Mouse (Mus musculus): ENCODE results near the gene Ddx42. TPM values are rescaled to one million over a fixed set of nuclear protein-coding genes. Genes with fewer than 3 reads are reported as not detected.

Gene Ddx42
- polyA plus RNA-seq, 1 experiment = 45.4 TPM

- Histone ChIP-seq H3K27ac (ENCODE audit: insufficient read depth, low read length) (peak overlapping the region; percentile 26), H3K27me3 (ENCODE audit: control insufficient read depth, insufficient read depth, low read length) (no peaks in the 10 kb centered on the region), H3K4me3 (replicated peaks; ENCODE audit: insufficient read depth, low read depth, low read length) (no peak overlapping the region), H3K4me1 (ENCODE audit: control insufficient read depth, insufficient read depth, low read length) (peaks cover 31% of the 10 kb centered on the region; the same call in 1 of the 2 replicates)
- peak; percentile 87 to 92 for DNase-seq
- TF ChIP-seq CTCF (IDR thresholded peaks at IDR 0.05; ENCODE audit: borderline replicate concordance, insufficient read depth, low read depth, low read length) = peak; percentile 24; the same call in 1 of the 2 replicates
- TF ChIP-seq POLR2A (IDR thresholded peaks at IDR 0.05; ENCODE audit: borderline replicate concordance, insufficient read depth, low read length) = no peak
- 44% methylated on average over 2 of the region's 2 CpGs for WGBS
These were observed 75.1 kb downstream of the Ddx42 start for GRCm38 (mm10) chr11:106291861-106292260.

Other genes with a start within 250 kb of the Ddx42 start
- 13.6 and 19.7 TPM in 2 replicates for gene Ace, start 249.0 kb upstream of the Ddx42 start, polyA plus RNA-seq (2012; rRNA removed)
- not detected in 2 replicates for gene Ace3, start 222.3 kb upstream of the Ddx42 start, polyA plus RNA-seq (2012; rRNA removed)
- 1.3 and 1.4 TPM in 2 replicates for gene Kcnh6, start 208.8 kb upstream of the Ddx42 start, polyA plus RNA-seq (2012; rRNA removed)
- 86.9 and 89.6 TPM in 2 replicates for gene Dcaf7, start 180.1 kb upstream of the Ddx42 start, polyA plus RNA-seq (2012; rRNA removed)
- 14.3 and 17.7 TPM in 2 replicates for gene Taco1, start 150.9 kb upstream of the Ddx42 start, polyA plus RNA-seq (2012; rRNA removed)
- gene Map3k3, start 132.3 kb upstream of the Ddx42 start, polyA plus RNA-seq (2012; rRNA removed) = 33.8 and 34.0 TPM in 2 replicates
- gene Gm10840, start 56.1 kb upstream of the Ddx42 start, polyA plus RNA-seq (2012; rRNA removed) = not detected in 2 replicates
- 36.1 and 41.1 TPM in 2 replicates for gene Limd2, start 56.1 kb upstream of the Ddx42 start, polyA plus RNA-seq (2012; rRNA removed)
- gene Strada, start 14.8 kb upstream of the Ddx42 start, polyA plus RNA-seq (2012; rRNA removed) = 58.2 and 65.4 TPM in 2 replicates
- gene Ccdc47, start 582 bp upstream of the Ddx42 start, polyA plus RNA-seq (2012; rRNA removed) = 82.4 and 88.8 TPM in 2 replicates
- gene Ftsj3, start 39.2 kb downstream of the Ddx42 start, polyA plus RNA-seq (2012; rRNA removed) = 21.3 and 22.8 TPM in 2 replicates
- gene Psmc5, start 39.2 kb downstream of the Ddx42 start, polyA plus RNA-seq (2012; rRNA removed) = 307 and 343 TPM in 2 replicates
- gene Smarcd2, start 56.0 kb downstream of the Ddx42 start, polyA plus RNA-seq (2012; rRNA removed) = 114 and 144 TPM in 2 replicates
- gene Tcam1, start 59.7 kb downstream of the Ddx42 start, polyA plus RNA-seq (2012; rRNA removed) = 0.36 and 0.43 TPM in 2 replicates
- not detected in 2 replicates for gene Gh, start 84.9 kb downstream of the Ddx42 start, polyA plus RNA-seq (2012; rRNA removed)
- gene Cd79b, start 97.8 kb downstream of the Ddx42 start, polyA plus RNA-seq (2012; rRNA removed) = 0.38 and 0.70 TPM in 2 replicates
- 0.02 and 0.16 TPM in 2 replicates for gene Scn4a, start 136.4 kb downstream of the Ddx42 start, polyA plus RNA-seq (2012; rRNA removed)
- gene Prr29, start 148.5 kb downstream of the Ddx42 start, polyA plus RNA-seq (2012; rRNA removed) = 0.87 and 0.89 TPM in 2 replicates
- 6.8 and 7.0 TPM in 2 replicates for gene Icam2, start 171.1 kb downstream of the Ddx42 start, polyA plus RNA-seq (2012; rRNA removed)

Measured in cerebellum, adult 2 months (tissue).